Mouse (Mus musculus) naive thymus-derived CD4-positive, alpha-beta T cell, adult 5 months (primary cell): ENCODE data around the gene Ndufb10. TPM values are rescaled to one million over a fixed set of nuclear protein-coding genes. Genes with fewer than 3 reads are reported as not detected.

Experiments used
- polyA plus RNA-seq: library from polyadenylated mRNA; unstranded; fragments of 100-300 nt; shearing (Covaris generic); gene quantifications from one replicate; pipeline ENCODE4 v1.2.1, GENCODE M21; 2017

Ndufb10 gene
- 157 TPM for polyA plus RNA-seq

DNA sequence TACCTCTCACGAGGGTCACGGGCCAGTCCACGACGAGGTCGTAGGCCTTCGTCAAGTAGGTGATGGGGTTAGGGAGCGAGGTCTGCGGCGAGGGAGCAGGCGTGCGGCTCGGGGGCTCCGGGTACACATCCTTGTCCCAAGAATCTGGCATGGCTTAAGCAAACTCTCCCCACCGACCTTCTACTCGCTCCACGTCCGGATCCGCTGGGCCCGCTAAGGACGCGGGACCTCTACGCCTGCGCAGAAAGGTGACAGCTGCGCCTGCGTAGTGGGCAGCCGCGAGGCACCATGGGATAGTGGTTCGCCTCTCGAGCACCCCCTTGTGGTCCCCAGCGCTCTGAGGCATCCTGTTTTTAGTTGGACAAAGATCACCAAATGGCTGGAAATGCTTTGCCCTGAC is at the start of gene Ndufb10:
TSS of gene Ndufb10 (minus strand) at position 295 of the 400 bp plus-strand sequence.

DNA sequence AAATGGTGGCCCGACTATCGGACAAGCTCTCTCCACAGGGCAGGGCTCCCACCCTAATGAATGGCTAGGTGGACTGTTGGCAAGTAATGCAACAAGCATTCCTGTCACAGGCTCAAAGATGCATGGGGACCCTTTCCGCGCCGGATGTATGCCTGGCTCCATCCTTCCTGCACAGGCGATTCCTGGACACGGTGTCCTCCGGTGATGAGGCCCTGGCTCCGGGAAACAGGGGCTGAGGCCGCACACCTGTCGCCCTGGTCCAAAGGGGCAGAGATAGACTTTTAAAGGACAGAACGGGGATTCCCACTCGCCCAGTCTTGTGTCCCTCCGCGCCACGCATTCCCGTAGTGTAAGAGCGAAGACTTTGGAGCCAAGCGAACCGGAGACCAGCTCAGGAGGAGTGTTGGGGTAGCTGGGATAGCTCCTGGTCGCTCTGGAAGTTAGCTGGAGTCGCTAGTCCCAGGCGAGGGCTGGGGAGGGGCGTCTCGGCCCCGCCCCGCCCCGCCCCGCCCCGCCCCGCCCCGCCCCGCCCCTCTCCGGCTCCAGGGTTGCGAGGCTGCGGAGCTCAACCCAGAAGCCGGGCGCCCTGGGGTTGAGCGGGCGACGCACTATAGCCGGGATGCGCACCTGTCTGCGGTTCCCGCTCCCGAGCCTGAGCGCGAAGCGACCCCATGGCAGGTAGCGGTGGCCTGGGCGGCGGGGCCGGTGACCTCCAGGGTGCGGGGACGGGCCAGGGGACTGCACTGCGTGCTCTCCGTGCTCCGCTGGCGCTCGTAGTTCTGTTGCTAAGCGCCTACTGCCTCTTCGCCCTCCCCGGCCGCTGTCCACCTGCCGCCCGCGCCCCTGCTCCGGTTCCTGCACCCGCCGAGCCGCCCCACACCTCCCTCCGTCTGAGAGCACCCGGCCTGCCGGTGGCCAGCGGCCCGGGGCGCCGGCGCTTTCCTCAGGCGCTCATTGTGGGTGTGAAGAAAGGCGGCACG is 28.4 kb upstream of the Ndufb10 start, which contains the start of gene Hs3st6:
TSS of gene Hs3st6 (plus strand) at position 574 of the 980 bp plus-strand sequence.

DNA sequence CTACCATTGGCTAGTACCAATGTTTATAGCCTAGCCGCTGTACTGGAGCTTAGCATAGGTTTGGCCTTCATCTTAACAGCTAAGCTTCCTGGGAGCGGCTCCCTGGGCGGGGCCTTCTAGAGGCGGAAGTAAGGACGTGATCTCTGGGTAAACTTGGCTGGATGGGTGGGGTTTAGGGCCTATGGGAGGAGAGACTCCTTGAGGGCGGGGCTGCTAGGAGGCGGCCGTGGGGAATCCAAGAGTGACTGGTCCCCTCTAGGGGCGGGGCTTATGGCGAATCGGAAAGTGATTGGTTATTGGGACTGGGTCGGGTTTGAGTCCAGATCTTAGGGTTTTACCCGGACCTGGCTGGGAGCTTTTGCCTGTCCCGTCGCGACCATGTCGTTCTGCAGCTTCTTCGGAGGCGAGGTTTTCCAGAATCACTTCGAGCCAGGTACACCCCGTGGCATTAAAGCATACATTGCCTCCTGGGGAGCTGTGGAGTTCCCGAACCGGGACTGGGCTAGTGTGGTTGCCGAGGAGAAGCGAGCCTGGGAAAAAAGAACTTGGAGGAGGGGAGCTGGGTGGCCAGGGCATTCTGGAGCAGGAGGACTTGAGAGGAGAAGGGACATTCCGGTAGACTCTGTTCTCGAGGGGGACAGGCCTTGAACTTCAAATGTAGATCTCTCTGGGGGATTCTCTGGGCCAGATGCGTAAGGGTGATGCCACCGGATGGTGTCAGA is 12.2 kb upstream of the Ndufb10 start, which contains the start of gene Msrb1:
TSS of gene Msrb1 (plus strand) at position 313 of the 722 bp plus-strand sequence.

DNA sequence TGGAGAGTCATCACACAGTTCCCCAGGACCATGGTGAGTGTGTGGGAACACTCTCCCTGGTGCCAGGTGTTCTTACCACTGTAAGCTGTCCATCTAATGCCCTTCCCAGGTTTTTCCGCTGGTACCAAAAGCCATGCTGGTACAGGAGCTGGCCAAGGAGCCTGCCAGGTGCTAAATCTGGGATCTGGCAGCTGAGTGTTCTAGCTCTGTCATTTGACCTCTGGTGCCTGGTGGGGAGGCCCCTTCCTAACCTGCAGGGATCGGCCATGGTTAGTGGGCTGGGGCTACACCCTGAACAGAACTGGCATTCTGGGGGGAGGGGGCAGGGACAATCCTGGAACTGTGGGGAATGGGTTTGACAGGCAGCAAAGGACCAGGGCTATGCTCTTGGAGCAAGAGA is 3.3 kb upstream of the Ndufb10 start, which contains the start of gene Rpl3l:
TSS of gene Rpl3l (plus strand) at position 203 of the 400 bp plus-strand sequence.

DNA sequence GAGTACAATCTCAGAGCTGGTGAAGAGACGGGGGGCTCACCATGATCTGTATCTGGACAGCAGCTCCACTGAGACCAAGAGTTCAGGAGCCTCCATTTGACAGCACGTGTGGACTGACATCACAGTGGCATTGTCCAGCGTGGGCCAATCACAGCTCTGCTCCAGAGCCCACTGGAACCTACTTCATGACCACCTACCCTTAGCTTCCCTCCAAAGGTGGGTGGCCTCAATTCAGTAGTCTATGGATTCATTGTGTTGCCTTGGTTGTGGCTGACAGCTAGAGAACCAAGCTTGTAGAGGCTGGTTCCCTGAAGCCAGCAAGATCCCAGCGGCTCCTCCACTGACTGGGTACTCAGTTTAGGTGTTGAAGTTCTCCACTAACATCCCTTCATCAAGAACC is 6.3 kb downstream of the Ndufb10 start, which contains the start of the genes Rnf151 and Rps2:
TSS of gene Rnf151 (minus strand) at position 121 of the 400 bp plus-strand sequence.
TSS of gene Rps2 (plus strand) at position 174 of the 400 bp plus-strand sequence.

DNA sequence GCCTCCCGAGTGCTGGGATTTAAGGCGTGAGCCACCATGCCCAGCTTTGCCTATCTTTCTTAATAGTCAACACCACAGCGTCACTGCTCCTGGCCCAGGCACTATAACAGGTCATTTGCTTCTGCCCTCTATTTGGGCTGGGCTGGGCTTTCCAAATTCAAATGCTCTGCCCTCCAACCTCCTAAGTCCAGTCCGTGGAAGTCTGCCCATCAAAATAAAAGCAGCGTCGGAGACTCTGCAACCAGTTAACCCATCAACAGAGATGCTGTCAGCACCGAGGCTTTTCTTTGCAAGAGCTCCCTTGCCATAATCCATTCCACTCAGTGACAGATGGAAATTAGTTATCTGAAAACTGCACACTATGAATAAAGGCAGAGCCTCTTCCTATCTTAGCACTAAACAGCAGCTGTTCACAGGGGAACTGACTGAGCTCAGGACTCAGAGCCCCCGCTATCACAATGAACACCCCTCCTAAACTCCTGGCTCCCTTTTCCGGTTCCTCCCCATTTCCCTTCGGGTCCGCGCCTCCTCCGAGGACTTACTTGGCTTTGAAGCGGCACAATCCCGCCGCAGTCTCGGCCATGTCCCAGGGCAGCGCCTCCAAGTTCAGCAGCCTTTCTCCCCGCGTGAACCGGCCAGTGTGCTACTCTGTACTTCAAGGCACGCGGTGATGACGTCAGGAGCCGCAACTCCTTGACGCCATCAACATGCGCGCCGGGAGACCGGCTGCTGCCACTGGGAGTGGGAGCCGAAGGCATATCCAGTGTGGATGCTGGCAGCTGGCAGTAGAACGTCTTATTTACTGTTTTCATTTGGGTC is 17.1 kb downstream of the Ndufb10 start, which contains the start of gene Tbl3:
TSS of gene Tbl3 (minus strand) at position 679 of the 819 bp plus-strand sequence.

DNA sequence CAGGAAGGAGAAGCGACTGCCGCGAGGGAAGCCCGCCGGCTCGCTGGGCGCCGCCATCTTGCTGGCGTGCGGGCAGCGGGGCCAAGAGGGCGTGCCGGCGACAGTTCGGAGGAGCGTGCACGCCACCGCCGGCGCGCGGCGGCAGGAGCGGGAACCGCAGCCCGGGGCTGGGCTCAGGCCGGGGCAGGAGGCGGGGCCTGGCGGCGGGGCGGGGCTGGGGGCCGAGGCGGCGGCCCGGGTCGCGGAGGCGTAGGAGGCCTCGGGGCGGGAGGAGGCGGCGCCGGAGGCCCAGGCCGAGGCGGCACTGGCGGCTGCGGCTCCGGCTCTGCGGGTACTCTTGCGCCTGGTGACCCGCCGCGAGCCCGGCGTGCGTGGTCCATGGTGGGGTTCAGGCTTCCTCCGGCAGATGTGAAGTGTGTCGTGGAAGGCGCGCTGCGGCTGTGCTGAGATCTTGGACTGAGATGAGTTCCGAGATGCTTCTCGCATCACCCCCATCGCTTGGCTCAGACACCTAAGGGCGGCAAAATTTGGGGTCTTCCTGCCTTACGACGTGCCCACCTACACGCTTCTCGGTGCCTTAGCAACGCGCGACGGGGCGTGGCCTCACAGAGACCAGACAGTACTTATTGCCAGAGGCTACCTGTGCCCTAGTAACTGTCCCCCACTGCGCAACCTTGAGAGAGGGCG is 28.1 kb downstream of the Ndufb10 start, which contains the start of the genes Gfer and Noxo1:
TSS of gene Gfer (minus strand) at position 146 of the 687 bp plus-strand sequence.
TSS of gene Noxo1 (plus strand) at position 224 of the 687 bp plus-strand sequence.

DNA sequence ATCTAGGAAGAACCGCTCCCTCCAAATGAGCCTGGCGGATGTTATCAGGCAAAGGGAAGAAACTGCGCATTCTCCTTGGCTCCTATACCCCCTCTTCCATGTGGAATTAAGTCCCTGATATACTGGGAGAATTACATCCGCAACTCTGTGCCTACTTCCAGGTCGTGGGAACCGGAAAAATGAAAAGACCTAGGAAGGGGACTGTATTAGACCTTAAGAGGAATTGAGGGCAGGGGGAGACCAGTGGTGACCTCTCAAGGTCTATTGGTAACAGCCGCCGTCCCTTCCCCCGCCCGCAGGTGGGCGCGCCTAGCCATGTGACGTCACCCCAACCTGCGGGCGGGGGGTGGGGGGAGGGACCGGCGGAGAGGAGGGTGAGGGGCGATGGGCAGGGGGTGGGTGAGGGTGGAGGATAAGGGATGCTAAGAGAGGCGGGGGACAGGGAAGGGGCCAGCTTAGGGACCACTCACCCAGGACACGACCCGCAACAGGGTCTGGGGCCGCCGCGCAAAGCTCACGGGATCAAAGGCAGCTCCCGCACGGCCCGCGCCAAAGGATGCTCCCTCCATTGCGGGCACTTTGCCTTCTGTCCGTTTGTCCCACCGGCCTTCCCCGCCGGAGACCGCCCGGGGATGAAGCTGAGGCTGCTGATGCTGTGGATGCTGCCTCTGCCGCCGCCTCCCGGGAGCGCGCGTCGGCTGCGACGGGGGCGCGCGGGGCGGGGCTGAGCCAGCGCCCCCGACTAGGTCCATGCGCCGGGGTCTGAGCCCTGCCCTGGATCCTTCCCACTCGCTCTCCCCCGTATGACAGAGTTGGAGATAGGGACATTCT is 34.8 kb downstream of the Ndufb10 start, which contains the start of gene Syngr3:
TSS of gene Syngr3 (minus strand) at position 705 of the 831 bp plus-strand sequence.

Other genes with a start within 250 kb of the Ndufb10 start
- gene Mlst8, start 245.4 kb downstream of the Ndufb10 start, polyA plus RNA-seq = 24.2 TPM
- 0.16 TPM for gene Caskin1, start 235.9 kb downstream of the Ndufb10 start, polyA plus RNA-seq
- 68.1 TPM for gene Traf7, start 196.5 kb downstream of the Ndufb10 start, polyA plus RNA-seq
- gene Rab26, start 190.3 kb downstream of the Ndufb10 start, polyA plus RNA-seq = 1.1 TPM
- gene Pkd1, start 174.6 kb downstream of the Ndufb10 start, polyA plus RNA-seq = 58.8 TPM
- gene Tsc2, start 91.8 kb downstream of the Ndufb10 start, polyA plus RNA-seq = 44.1 TPM
- gene Nthl1, start 91.8 kb downstream of the Ndufb10 start, polyA plus RNA-seq = 3.7 TPM
- gene Slc9a3r2, start 74.2 kb downstream of the Ndufb10 start, polyA plus RNA-seq = 0.20 TPM
- gene Npw, start 66.0 kb downstream of the Ndufb10 start, polyA plus RNA-seq = not detected
- 23.2 TPM for gene Zfp598, start 54.8 kb downstream of the Ndufb10 start, polyA plus RNA-seq
- gene Syngr3, start 34.5 kb downstream of the Ndufb10 start, polyA plus RNA-seq = not detected
- 33.4 TPM for gene Gfer, start 28.3 kb downstream of the Ndufb10 start, polyA plus RNA-seq
- gene Noxo1, start 28.2 kb downstream of the Ndufb10 start, polyA plus RNA-seq = 1.3 TPM
- gene Tbl3, start 16.8 kb downstream of the Ndufb10 start, polyA plus RNA-seq = 53.1 TPM
- not detected for gene Rnf151, start 6.4 kb downstream of the Ndufb10 start, polyA plus RNA-seq
- gene Rps2, start 6.4 kb downstream of the Ndufb10 start, polyA plus RNA-seq = 1,119 TPM
- not detected for gene Rpl3l, start 3.3 kb upstream of the Ndufb10 start, polyA plus RNA-seq
- 11.7 TPM for gene Msrb1, start 12.2 kb upstream of the Ndufb10 start, polyA plus RNA-seq
- gene Hs3st6, start 28.5 kb upstream of the Ndufb10 start, polyA plus RNA-seq = not detected
- gene Meiob, start 79.8 kb upstream of the Ndufb10 start, polyA plus RNA-seq = not detected
- gene Hagh, start 115.7 kb upstream of the Ndufb10 start, polyA plus RNA-seq = 52.8 TPM
- gene Fahd1, start 125.9 kb upstream of the Ndufb10 start, polyA plus RNA-seq = 1.6 TPM
- not detected for gene Igfals, start 141.5 kb upstream of the Ndufb10 start, polyA plus RNA-seq
- 74.6 TPM for gene Nubp2, start 161.9 kb upstream of the Ndufb10 start, polyA plus RNA-seq
- gene Spsb3, start 162.2 kb upstream of the Ndufb10 start, polyA plus RNA-seq = 57.3 TPM
- gene Eme2, start 170.6 kb upstream of the Ndufb10 start, polyA plus RNA-seq = 37.6 TPM
- 67.2 TPM for gene Mrps34, start 170.6 kb upstream of the Ndufb10 start, polyA plus RNA-seq
- 24.2 TPM for gene Nme3, start 172.0 kb upstream of the Ndufb10 start, polyA plus RNA-seq
- gene Mapk8ip3, start 212.5 kb upstream of the Ndufb10 start, polyA plus RNA-seq = 79.3 TPM
- gene Jpt2, start 236.2 kb upstream of the Ndufb10 start, polyA plus RNA-seq = 25.1 TPM